Mouse (Mus musculus) small intestine, adult 2 months (tissue): ENCODE data around the gene Angpt4. TPM values are rescaled to one million over a fixed set of nuclear protein-coding genes. Genes with fewer than 3 reads are reported as not detected.

Experiments used
- H3K27ac ChIP-seq: fragments of 200-500 bp; 2 replicates; pipeline ENCODE4 v1.5.1; 2012; ENCODE audit warnings: low read depth, low read length, control low read depth, inconsistent platforms; ENCODE audit not compliant: insufficient read depth
- H3K27me3 ChIP-seq: fragments of 200-500 bp; 2 replicates; pipeline ENCODE4 v1.6.1; 2012; ENCODE audit warnings: mild to moderate bottlenecking, moderate library complexity, low read length, inconsistent platforms; ENCODE audit not compliant: control insufficient read depth, insufficient read depth
- H3K36me3 ChIP-seq: fragments of 200-500 bp; 2 replicates; pipeline ENCODE4 v1.6.1; 2012; ENCODE audit warnings: mild to moderate bottlenecking, low read length, control low read depth, inconsistent platforms; ENCODE audit not compliant: control insufficient read depth, insufficient read depth
- H3K4me1 ChIP-seq: fragments of 200-500 bp; 2 replicates; pipeline ENCODE4 v1.6.1; 2012; ENCODE audit warnings: low read length, inconsistent platforms, mixed read lengths; ENCODE audit not compliant: control insufficient read depth, insufficient read depth, insufficient read length
- H3K4me3 ChIP-seq: fragments of 200-500 bp; 2 replicates; pipeline ENCODE4 v1.5.1; 2012; ENCODE audit warnings: low read depth, mild to moderate bottlenecking, control low read depth, inconsistent platforms, low read length, moderate library complexity
- CTCF ChIP-seq: fragments of 200-500 bp; IDR thresholded peaks from 2 replicates; pipeline ENCODE4 v1.5.1; 2012; ENCODE audit warnings: low read depth, mild to moderate bottlenecking, control low read depth, inconsistent platforms, low read length, moderate library complexity, mixed read lengths; ENCODE audit not compliant: insufficient replicate concordance, insufficient read length; ENCODE audit errors: extremely low read depth
- POLR2A ChIP-seq: fragments of 200-500 bp; IDR thresholded peaks from 2 replicates; pipeline ENCODE4 v1.6.1; 2012; ENCODE audit warnings: low read depth, mild to moderate bottlenecking, control low read depth, inconsistent platforms, low read length, moderate library complexity
- WGBS: fragments of 180-500 bp; shearing (Covaris S2); methylation state at CpG from one replicate; pipeline ENCODE4 v1.1.7; 2018; 5-methylcytosine and 5-hydroxymethylcytosine counted together
- polyA plus RNA-seq: library from polyadenylated mRNA; depleted of rRNA; stranded (reverse); fragments of >200 nt; gene quantifications from 2 replicates; pipeline ENCODE4 v1.2.3, GENCODE M21; 2012

Gene Angpt4
- polyA plus RNA-seq, 1 experiment, result 0.15 TPM

DNA sequence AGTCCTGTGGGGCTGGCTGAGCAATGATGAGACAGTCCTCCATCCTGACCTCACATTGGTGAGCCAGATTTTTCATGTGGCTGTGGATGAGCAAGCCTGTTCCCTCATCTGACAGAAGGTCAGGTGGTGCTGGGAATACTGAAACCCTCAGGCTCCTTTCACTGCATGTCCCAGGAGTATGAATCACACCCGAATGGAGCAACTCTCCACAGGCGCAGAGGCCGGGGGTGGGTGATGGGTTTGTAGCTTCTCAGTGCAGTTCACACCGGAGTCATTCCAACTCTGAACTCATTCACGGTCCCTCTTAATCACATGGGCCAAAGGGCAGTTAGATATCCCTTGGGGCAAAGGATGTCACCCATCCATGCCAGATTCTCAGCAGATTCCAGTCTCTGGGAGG, 3.1 kb downstream of the Angpt4 start:
- Histone ChIP-seq H3K27me3 (no peaks in the 10 kb centered on the region), H3K4me3 (no peak overlapping the region), H3K36me3 (no peaks in the 10 kb centered on the region), H3K4me1 (no peaks in the 10 kb centered on the region; the same call in 1 of the 2 replicates), H3K27ac (no peak overlapping the region)
- 37% methylated on average over 5 of the region's 5 CpGs for WGBS
- TF ChIP-seq POLR2A (no peak), CTCF (no peak)

DNA sequence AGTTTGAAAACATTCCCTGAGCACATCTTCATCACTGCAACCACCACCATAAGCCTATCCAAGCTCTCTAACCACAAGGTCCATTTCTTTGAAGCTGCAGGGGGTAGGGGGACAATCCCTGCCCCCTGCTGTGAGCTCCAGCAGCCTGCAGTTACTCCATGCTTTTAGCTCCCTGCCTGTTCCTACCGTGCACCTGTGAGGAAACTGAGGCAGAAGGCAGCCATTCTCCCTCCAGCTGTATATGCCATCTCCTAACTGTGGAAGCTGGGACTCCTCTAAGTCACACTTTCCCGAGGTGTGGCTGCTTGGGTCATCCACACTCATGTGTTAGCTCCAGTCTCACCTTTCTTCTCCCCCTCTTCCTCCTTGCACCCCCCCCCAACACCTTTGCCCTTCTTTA, 4.1 kb downstream of the Angpt4 start:
- H3K4me3 ChIP-seq, result no peak overlapping the region
- H3K27ac ChIP-seq, result no peak overlapping the region
- no peak for TF ChIP-seq CTCF
- no peak for TF ChIP-seq POLR2A
- H3K27me3 ChIP-seq, result no peaks in the 10 kb centered on the region
- no peaks in the 10 kb centered on the region for H3K36me3 ChIP-seq
- no peaks in the 10 kb centered on the region; the same call in 1 of the 2 replicates for H3K4me1 ChIP-seq
- WGBS, result 23% methylated on average over 2 of the region's 2 CpGs

DNA sequence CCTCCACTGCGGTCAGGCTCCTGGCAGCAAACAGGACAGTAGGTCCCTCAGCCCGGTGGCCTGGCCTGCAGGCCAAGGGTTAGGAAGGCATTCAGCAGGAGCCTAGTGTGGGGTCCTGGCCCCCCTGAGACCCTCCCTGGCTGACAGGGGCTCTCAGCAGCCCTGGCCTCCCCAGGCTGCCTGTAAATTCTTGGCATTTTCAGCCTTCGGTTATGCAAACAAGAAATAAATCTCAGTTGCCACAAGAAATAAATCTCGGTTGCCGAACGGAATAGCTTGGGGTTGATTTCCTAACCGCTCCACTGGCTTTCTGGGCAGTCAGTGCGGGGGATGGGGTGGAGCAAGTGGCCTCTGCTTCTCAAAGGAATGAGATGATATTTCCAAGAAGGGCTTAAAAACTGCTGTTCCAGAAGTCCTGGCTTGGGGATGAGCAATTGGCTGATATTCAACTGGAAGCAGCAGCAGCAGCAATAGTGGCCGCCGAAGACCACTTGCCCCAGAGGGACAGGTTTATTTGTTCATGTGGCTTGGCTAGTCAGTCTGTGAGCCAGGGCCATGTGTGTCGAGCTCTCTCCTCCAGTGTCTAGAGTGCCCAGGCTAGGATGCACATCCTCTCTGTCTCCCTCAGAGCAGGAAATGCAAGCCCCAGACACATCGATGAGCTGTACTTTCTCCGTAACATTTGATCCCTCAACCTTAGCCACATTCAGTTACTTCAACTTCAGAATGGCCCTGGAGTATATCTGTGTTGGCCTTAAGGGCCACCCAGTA, 5.2 kb downstream of the Angpt4 start:
- Histone ChIP-seq H3K4me3 (no peak overlapping the region), H3K4me1 (no peaks in the 10 kb centered on the region), H3K36me3 (no peaks in the 10 kb centered on the region), H3K27ac (no peak overlapping the region), H3K27me3 (no peaks in the 10 kb centered on the region)
- WGBS, result 45% methylated on average over 13 of the region's 13 CpGs
- TF ChIP-seq POLR2A (no peak), CTCF (no peak)

DNA sequence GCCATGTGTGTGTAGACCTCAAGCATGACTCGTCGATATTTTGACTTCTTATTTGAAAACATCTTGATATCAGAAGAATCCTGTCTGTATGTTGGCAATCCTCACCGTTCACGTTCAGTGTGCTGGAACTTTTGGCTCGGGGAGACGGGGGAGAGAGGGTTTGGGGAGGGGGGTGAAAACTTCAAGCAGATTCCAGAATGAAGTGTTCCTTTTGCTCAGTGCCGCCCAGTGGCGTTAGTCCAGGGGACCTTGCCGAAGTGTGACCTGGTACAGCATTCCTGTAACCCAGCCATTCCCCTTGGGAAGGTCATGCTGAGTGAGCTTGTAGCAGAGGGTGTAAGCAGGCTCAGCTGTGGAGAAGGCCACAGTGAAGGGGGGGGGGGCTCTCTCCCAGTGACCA, 8.1 kb downstream of the Angpt4 start:
- H3K27me3 ChIP-seq, result no peaks in the 10 kb centered on the region
- 73% methylated on average over 9 of the region's 9 CpGs for WGBS
- no peaks in the 10 kb centered on the region for H3K36me3 ChIP-seq
- H3K27ac ChIP-seq, result no peak overlapping the region
- H3K4me1 ChIP-seq, result no peaks in the 10 kb centered on the region
- TF ChIP-seq POLR2A, result no peak
- TF ChIP-seq CTCF, result no peak
- no peak overlapping the region for H3K4me3 ChIP-seq

DNA sequence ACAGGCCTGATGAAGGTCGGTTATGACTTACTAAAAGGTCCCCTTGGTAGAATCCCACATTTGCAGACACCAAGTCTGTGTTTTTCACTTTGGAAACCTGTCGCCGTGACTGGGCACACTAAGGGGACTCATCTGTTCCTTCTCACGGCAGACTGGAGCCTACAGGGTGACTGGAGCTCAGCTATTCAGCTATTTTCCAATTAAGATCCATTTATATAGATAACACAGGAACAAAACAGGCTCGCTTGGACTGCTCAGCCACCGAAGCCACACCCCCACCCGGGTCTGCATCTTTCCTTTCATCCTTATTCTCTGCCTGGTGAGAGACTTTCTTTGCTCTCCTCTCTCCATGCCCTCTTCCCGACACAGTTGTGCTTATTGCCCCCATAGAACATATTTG, 10.1 kb downstream of the Angpt4 start:
- no peak overlapping the region for H3K27ac ChIP-seq
- H3K4me3 ChIP-seq, result no peak overlapping the region
- no peaks in the 10 kb centered on the region for H3K27me3 ChIP-seq
- no peak for TF ChIP-seq POLR2A
- no peak for TF ChIP-seq CTCF
- 62% methylated on average over 8 of the region's 8 CpGs for WGBS
- no peaks in the 10 kb centered on the region for H3K36me3 ChIP-seq
- no peaks in the 10 kb centered on the region for H3K4me1 ChIP-seq

DNA sequence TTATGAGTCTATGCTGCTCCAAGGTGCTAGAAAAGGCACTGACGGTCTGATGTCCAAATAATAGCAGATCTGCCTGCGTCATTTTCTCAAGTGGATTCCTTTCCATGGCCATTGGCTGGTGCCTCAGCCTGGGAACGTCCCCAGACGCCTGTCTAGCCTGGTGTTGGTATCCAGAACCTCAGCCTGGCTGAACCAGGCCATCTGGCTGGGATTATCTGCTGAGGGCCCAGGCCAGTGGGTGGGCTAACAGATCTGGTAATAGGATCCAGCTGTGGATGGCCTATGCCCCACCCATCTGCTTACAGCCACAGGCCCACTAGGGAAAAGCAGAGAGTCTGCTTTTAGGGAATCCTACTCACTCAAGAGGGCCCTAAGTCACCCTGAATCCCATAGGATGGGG, 10.6 kb downstream of the Angpt4 start:
- Histone ChIP-seq H3K27ac (no peak overlapping the region), H3K27me3 (no peaks in the 10 kb centered on the region), H3K4me1 (no peaks in the 10 kb centered on the region), H3K4me3 (no peak overlapping the region), H3K36me3 (no peaks in the 10 kb centered on the region)
- WGBS, result 62% methylated on average over 4 of the region's 4 CpGs
- no peak for TF ChIP-seq POLR2A
- TF ChIP-seq CTCF, result no peak

DNA sequence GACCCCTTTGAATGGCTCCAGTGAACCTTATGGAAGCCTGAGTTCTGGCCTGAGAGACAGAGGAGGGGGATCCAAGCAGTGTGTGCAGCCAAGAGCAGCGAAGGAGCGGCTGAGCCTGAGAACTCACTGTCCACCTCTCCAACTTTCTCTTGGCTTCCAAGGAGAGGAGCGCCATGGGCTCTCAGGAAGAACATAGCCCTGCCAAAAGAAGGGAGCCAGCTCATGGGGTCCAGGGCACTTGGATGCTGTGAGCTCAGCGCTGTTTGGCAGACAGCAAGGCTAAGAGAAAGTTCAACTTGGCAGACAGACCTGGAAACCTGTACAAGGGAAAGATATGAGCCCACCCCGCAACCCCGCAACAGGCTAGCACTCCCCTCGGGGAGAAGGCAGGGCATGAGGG, 13.3 kb downstream of the Angpt4 start:
- TF ChIP-seq POLR2A (no peak), CTCF (no peak)
- Histone ChIP-seq H3K4me3 (no peak overlapping the region), H3K36me3 (no peaks in the 10 kb centered on the region), H3K4me1 (no peaks in the 10 kb centered on the region), H3K27me3 (no peaks in the 10 kb centered on the region), H3K27ac (no peak overlapping the region)
- 89% methylated on average over 7 of the region's 7 CpGs for WGBS
